Mouse (Mus musculus): ENCODE measurements around the gene Gm5244. TPM values are rescaled to one million over a fixed set of nuclear protein-coding genes. Genes with fewer than 3 reads are reported as not detected.

Gene Gm5244
- polyA plus RNA-seq, 1 experiment: 12.2 TPM

DNA sequence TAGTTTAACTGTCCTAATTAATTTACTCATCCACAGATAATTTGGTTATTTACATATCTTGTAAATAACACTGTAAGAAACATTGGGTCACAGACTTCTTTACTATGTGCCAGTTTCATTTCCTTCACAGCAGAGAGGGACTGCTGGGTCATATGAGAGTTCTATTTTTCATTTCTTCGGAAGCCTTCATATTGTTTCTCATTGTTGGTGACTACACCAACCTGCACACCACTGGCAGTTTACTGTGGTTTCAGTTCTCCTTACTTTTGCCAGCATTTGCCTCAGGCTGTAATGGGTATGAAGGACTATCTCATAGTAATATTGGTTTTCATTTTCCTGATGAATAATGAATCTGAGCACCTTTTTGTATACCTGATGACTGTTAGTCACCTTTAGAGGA lies 28.0 kb upstream of the Gm5244 start:
- no peaks in the 10 kb centered on the region for H3K9me3 ChIP-seq (replicated peaks; ENCODE audit: control insufficient read depth, insufficient read depth, low read length, poor library complexity, severe bottlenecking)
- H3K9ac ChIP-seq (ENCODE audit: low read depth, poor library complexity, severe bottlenecking): no peak overlapping the region
- H3K4me1 ChIP-seq (ENCODE audit: control insufficient read depth, insufficient read depth, low read length): no peaks in the 10 kb centered on the region
- no peaks in the 10 kb centered on the region for H3K27me3 ChIP-seq (ENCODE audit: control insufficient read depth, insufficient read depth, low read length, poor library complexity, severe bottlenecking)
- no peak for TF ChIP-seq CTCF (IDR thresholded peaks at IDR 0.05; ENCODE audit: low read depth, low read length)
- no peak for TF ChIP-seq POLR2A (IDR thresholded peaks at IDR 0.05; ENCODE audit: insufficient read depth, low read length)
- no peak for TF ChIP-seq EP300 (IDR thresholded peaks at IDR 0.05; ENCODE audit: insufficient read depth, low read depth, low read length)
- no peak overlapping the region for H3K27ac ChIP-seq (ENCODE audit: insufficient read depth, low read length)
- H3K36me3 ChIP-seq (ENCODE audit: control insufficient read depth, insufficient read depth, low read length, poor library complexity, severe bottlenecking): no peaks in the 10 kb centered on the region
- no peak overlapping the region for H3K4me3 ChIP-seq (ENCODE audit: low read depth, low read length)

DNA sequence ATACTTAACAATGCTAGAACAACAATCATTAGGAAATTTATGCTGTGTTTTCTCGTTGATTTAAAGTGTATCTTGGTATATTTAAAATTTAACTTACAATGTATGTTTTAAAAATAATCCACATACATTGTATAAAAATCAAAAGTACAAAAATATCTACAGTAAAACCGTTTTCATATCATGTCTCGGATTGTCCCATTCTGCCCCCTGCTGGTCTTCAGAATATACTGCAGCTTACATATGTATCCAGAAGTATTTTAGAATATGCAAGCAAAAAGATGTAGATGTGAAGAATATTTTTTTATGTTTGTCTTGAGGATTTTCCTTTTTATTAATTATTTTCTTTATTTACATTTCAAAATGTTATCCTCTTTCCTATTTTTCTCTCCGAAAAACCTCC lies 26.1 kb upstream of the Gm5244 start:
- Histone ChIP-seq H3K27ac (ENCODE audit: insufficient read depth, low read length) (no peak overlapping the region), H3K36me3 (ENCODE audit: control insufficient read depth, insufficient read depth, low read length, poor library complexity, severe bottlenecking) (no peaks in the 10 kb centered on the region), H3K9me3 (replicated peaks; ENCODE audit: control insufficient read depth, insufficient read depth, low read length, poor library complexity, severe bottlenecking) (no peaks in the 10 kb centered on the region), H3K4me3 (ENCODE audit: low read depth, low read length) (no peak overlapping the region), H3K27me3 (ENCODE audit: control insufficient read depth, insufficient read depth, low read length, poor library complexity, severe bottlenecking) (no peaks in the 10 kb centered on the region), H3K9ac (ENCODE audit: low read depth, poor library complexity, severe bottlenecking) (no peak overlapping the region), H3K4me1 (ENCODE audit: control insufficient read depth, insufficient read depth, low read length) (no peaks in the 10 kb centered on the region)
- TF ChIP-seq POLR2A (IDR thresholded peaks at IDR 0.05; ENCODE audit: insufficient read depth, low read length) (no peak), EP300 (IDR thresholded peaks at IDR 0.05; ENCODE audit: insufficient read depth, low read depth, low read length) (no peak), CTCF (IDR thresholded peaks at IDR 0.05; ENCODE audit: low read depth, low read length) (no peak)

- TF ChIP-seq EP300 (IDR thresholded peaks at IDR 0.05; ENCODE audit: insufficient read depth, low read depth, low read length) (no peak), CTCF (IDR thresholded peaks at IDR 0.05; ENCODE audit: low read depth, low read length) (no peak), POLR2A (IDR thresholded peaks at IDR 0.05; ENCODE audit: insufficient read depth, low read length) (no peak)
- Histone ChIP-seq H3K27ac (ENCODE audit: insufficient read depth, low read length) (no peak overlapping the region), H3K4me1 (ENCODE audit: control insufficient read depth, insufficient read depth, low read length) (no peaks in the 10 kb centered on the region), H3K4me3 (ENCODE audit: low read depth, low read length) (no peak overlapping the region), H3K9me3 (replicated peaks; ENCODE audit: control insufficient read depth, insufficient read depth, low read length, poor library complexity, severe bottlenecking) (no peaks in the 10 kb centered on the region), H3K27me3 (ENCODE audit: control insufficient read depth, insufficient read depth, low read length, poor library complexity, severe bottlenecking) (no peaks in the 10 kb centered on the region), H3K9ac (ENCODE audit: low read depth, poor library complexity, severe bottlenecking) (no peak overlapping the region), H3K36me3 (ENCODE audit: control insufficient read depth, insufficient read depth, low read length, poor library complexity, severe bottlenecking) (no peaks in the 10 kb centered on the region)
These were observed 21.9 kb upstream of the Gm5244 start for GRCm38 (mm10) chr19:12824549-12824948.

- Histone ChIP-seq H3K27ac (ENCODE audit: insufficient read depth, low read length) (no peak overlapping the region), H3K36me3 (ENCODE audit: control insufficient read depth, insufficient read depth, low read length, poor library complexity, severe bottlenecking) (no peaks in the 10 kb centered on the region), H3K9ac (ENCODE audit: low read depth, poor library complexity, severe bottlenecking) (no peak overlapping the region), H3K4me3 (ENCODE audit: low read depth, low read length) (no peak overlapping the region), H3K9me3 (replicated peaks; ENCODE audit: control insufficient read depth, insufficient read depth, low read length, poor library complexity, severe bottlenecking) (no peaks in the 10 kb centered on the region), H3K27me3 (ENCODE audit: control insufficient read depth, insufficient read depth, low read length, poor library complexity, severe bottlenecking) (no peaks in the 10 kb centered on the region), H3K4me1 (ENCODE audit: control insufficient read depth, insufficient read depth, low read length) (no peaks in the 10 kb centered on the region)
- TF ChIP-seq CTCF (IDR thresholded peaks at IDR 0.05; ENCODE audit: low read depth, low read length) (no peak), EP300 (IDR thresholded peaks at IDR 0.05; ENCODE audit: insufficient read depth, low read depth, low read length) (no peak)
These were observed 15.6 kb upstream of the Gm5244 start for GRCm38 (mm10) chr19:12830823-12831430.

GRCm38 (mm10) chr19:12831559-12831958 lies 14.9 kb upstream of the Gm5244 start:
- Histone ChIP-seq H3K9ac (ENCODE audit: low read depth, poor library complexity, severe bottlenecking) (no peak overlapping the region), H3K4me1 (ENCODE audit: control insufficient read depth, insufficient read depth, low read length) (no peaks in the 10 kb centered on the region)
- TF ChIP-seq POLR2A (IDR thresholded peaks at IDR 0.05; ENCODE audit: insufficient read depth, low read length): no peak
- TF ChIP-seq CTCF (IDR thresholded peaks at IDR 0.05; ENCODE audit: low read depth, low read length): no peak
- TF ChIP-seq EP300 (IDR thresholded peaks at IDR 0.05; ENCODE audit: insufficient read depth, low read depth, low read length): no peak

DNA sequence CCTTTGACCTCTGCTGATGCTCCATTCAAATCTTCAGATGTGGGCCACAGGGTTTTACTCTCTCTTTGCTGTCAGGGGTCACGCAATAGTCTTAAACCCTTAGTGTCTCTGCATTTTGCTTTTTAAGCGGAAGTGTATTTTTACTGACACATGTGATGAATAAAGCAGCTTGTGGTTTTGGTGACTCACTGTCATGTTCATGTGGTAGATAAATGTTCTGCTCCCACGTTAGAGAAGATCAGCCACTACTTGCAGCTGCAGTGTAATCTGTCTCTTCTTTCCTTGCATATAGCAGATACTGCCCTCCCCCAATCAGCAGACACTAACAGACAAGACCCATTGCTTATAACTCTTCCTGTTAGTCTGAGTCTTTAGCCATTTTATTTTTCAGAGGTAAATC lies 12.9 kb upstream of the Gm5244 start:
- H3K27ac ChIP-seq (ENCODE audit: insufficient read depth, low read length): no peak overlapping the region
- TF ChIP-seq CTCF (IDR thresholded peaks at IDR 0.05; ENCODE audit: low read depth, low read length) (no peak), EP300 (IDR thresholded peaks at IDR 0.05; ENCODE audit: insufficient read depth, low read depth, low read length) (no peak), POLR2A (IDR thresholded peaks at IDR 0.05; ENCODE audit: insufficient read depth, low read length) (no peak)
- no peaks in the 10 kb centered on the region for H3K36me3 ChIP-seq (ENCODE audit: control insufficient read depth, insufficient read depth, low read length, poor library complexity, severe bottlenecking)
- H3K9ac ChIP-seq (ENCODE audit: low read depth, poor library complexity, severe bottlenecking): no peak overlapping the region
- no peak overlapping the region for H3K4me3 ChIP-seq (ENCODE audit: low read depth, low read length)
- H3K27me3 ChIP-seq (ENCODE audit: control insufficient read depth, insufficient read depth, low read length, poor library complexity, severe bottlenecking): no peaks in the 10 kb centered on the region
- no peaks in the 10 kb centered on the region for H3K9me3 ChIP-seq (replicated peaks; ENCODE audit: control insufficient read depth, insufficient read depth, low read length, poor library complexity, severe bottlenecking)
- H3K4me1 ChIP-seq (ENCODE audit: control insufficient read depth, insufficient read depth, low read length): no peaks in the 10 kb centered on the region

More at GRCm38 (mm10) chr19:12831559-12831958, 14.9 kb upstream of the Gm5244 start:
- Histone ChIP-seq H3K27me3 (ENCODE audit: control insufficient read depth, insufficient read depth, low read length, poor library complexity, severe bottlenecking) (no peaks in the 10 kb centered on the region), H3K9me3 (replicated peaks; ENCODE audit: control insufficient read depth, insufficient read depth, low read length, poor library complexity, severe bottlenecking) (no peaks in the 10 kb centered on the region), H3K4me3 (ENCODE audit: low read depth, low read length) (no peak overlapping the region), H3K27ac (ENCODE audit: insufficient read depth, low read length) (no peak overlapping the region), H3K36me3 (ENCODE audit: control insufficient read depth, insufficient read depth, low read length, poor library complexity, severe bottlenecking) (no peaks in the 10 kb centered on the region)

Measured in ES-Bruce4 (cell line).